Mouse (Mus musculus): ENCODE measurements around the gene Ncoa1.

The Ncoa1 gene

DNA sequence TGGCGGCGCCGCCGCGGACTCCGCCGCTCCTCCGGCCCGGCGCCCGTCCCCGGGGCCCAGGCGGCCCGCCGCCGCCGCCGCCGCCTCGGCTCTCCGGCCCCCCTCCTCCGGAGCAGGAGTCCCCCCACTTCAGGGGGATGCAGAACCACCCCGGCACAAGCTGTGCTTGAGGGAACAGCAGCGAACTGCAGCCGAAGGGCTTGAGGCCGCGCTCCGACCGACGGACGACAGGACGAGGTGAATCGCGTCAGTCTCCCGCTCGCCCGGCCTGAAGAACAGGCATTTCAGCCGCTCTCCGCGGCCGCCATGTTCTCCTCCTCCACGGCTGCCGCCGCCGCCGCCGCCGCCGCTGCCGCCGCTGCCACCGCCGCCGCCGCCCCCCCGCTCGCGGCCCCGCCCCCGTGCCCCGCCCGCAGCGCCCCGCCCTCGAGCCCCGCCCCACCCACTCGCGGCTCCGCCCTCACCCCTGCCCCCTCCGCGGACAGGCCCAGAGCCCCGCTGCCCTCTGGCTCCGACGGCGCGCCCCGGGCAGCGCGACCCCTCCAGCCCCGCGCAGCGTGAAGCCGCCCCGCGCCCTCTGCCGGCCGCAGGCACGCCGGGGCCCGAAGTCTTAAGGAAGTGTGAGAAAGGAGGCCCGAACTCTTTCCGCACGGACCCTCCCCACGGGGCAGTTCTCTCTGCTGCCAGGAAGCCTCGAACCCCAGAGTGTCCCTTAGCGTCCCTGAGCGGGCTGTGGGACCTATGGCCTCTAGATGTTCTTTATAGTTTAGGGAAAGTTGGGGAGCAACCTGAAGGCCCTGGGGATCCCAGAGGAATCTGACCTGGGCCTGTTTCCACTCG is at the start of gene Ncoa1:
Ncoa1 (minus strand) TSS at position 351 of the 840 bp plus-strand sequence.
- DNase-seq (ENCODE audit: low spot score in 2 of 2), result peak; percentile 67 to 74

DNA sequence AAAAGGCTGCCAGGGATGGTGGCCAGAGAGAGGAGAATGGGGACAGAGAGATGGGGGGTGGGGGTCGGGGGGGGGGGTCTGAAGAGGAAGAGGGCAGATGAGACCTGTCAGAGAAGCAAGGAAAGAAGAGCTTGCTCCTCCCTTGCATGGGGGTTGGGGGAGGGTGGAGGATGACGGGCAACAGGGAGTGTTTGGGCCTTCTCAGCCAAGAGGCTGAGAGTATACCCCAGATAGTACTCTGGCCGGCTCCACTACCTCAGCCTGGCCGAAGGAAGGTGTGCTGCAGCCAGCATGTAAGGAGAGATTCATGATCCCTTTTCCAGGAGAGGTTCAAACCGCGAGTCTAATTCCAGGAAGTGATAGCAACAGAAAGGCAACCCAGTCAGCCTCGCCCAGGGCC is 47.6 kb upstream of the Ncoa1 start:
- DNase-seq (ENCODE audit: low spot score in 2 of 2), result no peak

DNA sequence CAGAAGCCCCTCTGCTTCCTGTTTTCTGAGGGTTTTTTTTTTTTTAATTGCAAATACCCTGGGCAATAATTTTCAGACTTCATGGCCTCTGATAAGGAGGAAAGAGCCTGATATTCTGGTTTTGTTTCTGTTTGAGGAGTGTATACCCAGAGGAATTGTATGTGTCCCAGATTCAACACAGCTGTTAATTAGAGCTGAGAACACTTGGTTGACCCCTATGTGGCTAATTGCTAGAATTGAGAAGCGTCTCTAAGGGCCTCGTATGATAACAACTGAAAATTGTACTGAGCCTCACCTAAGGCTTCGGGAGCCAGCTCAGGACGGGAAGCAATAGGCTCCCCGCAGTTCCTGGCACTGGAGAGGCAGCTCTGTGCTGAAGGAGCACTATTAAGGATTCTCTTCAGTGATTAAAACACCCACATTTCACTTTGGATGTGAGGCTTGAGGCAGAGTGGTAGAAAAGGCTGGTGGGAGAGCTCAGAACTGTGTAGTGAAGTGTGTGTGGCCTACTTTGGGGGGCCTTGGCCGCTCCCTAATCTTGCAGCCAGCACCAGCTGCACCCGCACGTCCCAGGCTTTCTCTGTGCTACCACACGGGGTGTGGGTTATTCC is 46.8 kb upstream of the Ncoa1 start:
- no peak for DNase-seq (ENCODE audit: low spot score in 2 of 2)

GRCm38 (mm10) chr12:4523208-4523607 is 46.2 kb upstream of the Ncoa1 start:
- DNase-seq (ENCODE audit: low spot score in 2 of 2), result no peak

GRCm38 (mm10) chr12:4518957-4519356 is 42.0 kb upstream of the Ncoa1 start:
- no peak for DNase-seq (ENCODE audit: low spot score in 2 of 2)

DNA sequence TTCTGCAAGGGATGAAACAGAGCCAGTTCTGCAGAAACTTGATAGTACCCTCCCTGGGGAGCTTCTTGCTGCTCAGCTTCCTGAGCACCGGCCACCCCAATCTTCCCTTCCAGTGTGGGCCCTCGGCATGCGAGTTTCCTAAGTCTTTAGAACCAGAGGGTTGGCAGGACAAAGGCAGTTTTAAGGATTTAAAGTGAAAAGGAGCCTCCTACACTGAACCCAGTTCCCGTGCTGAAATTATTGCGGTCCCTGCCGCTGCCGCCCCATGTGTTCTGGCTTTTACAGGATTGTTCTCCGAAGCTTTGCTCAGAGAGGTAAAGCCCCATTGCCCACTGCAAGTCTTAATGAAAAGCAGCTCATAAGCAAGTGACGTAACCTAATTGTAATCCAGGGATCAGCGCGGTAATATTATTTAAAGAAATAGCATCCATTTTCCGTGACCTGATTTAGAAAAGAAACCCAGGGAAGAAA is 32.6 kb upstream of the Ncoa1 start:
- DNase-seq (ENCODE audit: low spot score in 2 of 2), result no peak

- DNase-seq (ENCODE audit: low spot score in 2 of 2), result no peak
Observed at GRCm38 (mm10) chr12:4508182-4508581, 31.2 kb upstream of the Ncoa1 start.

DNA sequence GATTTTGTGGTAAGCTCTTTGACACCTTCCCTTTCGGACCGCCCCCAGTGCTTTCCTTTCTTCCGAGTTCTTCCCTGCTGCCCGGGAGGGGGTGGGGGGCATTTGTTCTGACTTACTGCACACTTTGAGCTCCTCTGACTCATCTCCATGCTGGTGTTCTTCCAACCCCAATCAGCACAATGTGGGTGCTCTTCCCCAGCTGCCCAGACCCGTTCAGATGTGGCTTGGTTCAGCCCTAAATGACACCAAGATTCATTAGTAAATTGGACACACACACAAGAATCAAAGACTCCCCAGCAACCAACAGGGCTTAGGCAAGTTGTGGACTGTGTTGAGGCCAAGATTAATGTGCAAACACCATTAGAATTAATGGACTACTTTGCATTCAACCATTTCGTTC is 30.5 kb upstream of the Ncoa1 start:
- no peak for DNase-seq (ENCODE audit: low spot score in 2 of 2)

GRCm38 (mm10) chr12:4506810-4507430 is 29.9 kb upstream of the Ncoa1 start:
- DNase-seq (ENCODE audit: low spot score in 2 of 2), result no peak

- no peak for DNase-seq (ENCODE audit: low spot score in 2 of 2)
Observed at GRCm38 (mm10) chr12:4505298-4505697, 28.3 kb upstream of the Ncoa1 start.

DNA sequence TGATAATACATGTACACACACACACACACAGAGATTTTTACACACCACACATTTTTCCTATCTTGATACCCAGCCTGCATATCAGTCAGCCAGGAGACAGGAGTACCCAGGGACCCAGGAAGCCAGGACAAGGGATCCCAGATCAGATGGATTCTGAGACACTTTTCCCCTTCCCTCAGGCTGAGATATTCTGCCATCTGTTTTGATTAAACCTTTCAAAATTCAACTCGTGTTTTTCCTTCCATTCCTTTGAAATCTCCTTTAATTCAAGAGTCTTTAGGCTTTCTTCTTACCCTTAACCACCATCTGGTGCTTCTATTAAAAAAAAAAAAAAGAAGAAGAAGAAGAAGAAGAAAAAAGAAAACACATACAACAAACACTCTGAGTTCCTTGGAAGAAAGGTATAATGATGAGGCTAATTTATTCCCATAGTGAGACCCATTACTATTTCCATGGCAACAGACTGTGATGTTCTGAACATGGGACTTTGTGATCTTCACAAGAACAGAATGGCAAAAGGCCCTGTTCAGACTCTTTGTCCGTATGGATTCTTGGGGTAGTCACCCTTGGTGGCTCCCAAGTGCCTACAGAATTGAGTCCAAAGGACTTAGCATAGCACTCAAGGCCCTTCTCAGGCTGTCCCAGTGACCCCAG is 26.8 kb upstream of the Ncoa1 start:
- no peak for DNase-seq (ENCODE audit: low spot score in 2 of 2)

DNA sequence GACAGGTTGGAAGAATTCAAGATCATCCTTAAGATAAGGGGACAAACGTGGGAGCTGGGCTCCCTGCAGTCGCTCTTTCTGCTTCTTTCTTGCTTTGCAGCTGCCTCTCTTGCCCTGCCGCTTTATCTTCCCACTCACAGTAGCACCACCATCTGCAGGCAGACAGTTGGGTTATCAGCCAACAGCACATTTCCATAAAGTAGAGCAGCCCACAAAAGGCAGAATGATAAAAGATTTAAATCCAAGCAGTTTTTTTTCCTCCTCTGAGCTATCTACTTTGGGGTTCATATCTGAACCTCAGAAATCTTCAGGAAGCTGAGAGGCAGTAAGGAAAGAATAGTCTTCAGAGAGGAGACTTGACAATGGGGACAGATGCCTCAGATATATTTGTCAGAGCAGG is 24.9 kb upstream of the Ncoa1 start:
- DNase-seq (ENCODE audit: low spot score in 2 of 2), result no peak

GRCm38 (mm10) chr12:4500516-4500915 is 23.5 kb upstream of the Ncoa1 start:
- DNase-seq (ENCODE audit: low spot score in 2 of 2), result no peak

DNA sequence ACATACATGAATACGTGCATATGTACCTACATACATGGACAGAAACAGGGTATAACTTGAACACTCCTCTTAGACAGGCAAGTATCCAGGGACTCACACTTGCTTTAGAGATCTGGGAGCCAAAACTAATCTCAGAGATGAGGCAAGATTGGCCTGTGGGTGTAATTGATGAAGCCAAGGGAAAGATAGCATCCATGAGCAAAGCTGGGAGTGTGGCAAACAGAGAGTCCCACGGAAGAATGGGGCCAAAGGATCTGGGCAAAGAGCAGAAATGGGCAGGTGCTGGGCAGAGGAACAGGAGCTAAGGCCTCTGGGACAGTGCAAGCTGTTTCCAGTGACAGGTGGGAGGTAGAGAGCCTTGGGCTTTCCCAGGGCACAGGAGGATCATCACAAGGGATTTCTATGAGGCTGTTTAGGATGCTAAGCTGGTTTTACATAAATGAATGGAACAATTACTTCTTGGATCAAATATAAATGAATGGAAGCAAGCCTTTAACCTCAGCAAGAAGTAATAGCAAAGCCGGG is 22.7 kb upstream of the Ncoa1 start:
- no peak for DNase-seq (ENCODE audit: low spot score in 2 of 2)

DNA sequence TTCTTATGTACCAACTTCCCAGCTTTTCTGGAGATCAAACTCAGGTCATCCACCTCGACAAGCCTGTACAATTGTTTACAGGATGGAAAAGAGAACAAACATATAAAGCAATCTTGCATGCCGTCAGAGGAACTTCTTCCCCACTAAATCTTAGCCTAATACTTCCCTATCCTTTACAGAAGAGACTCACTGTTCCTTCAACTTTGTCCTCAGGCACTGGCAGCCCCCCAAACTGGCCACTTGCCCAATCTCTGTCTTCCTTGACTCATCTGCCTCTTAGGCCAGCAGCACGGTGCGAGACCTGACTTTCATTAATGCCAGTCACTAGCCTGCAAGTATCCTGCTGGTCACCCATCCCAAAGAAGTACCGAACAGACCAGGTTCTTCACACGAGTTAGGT is 11.4 kb upstream of the Ncoa1 start:
- DNase-seq (ENCODE audit: low spot score in 2 of 2), result no peak

DNA sequence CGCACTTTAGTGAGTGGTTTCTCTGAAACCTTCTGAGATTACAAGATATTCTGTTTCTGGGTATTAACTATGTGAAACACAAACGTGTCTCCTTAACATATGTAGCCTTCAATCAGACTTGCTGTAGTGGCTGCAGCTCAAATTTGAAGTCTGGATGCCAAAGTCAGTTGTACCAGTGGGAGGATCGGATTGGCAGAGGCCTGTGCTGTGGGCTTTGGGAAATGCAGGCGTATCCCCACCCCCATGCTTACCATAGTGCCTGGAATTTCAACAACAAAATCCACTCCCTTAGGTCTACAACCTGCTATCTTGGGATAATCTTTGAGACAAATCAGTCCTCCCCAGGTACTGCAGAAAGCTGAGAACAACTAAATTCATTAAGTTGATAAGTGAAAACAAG is 6.4 kb upstream of the Ncoa1 start:
- DNase-seq (ENCODE audit: low spot score in 2 of 2), result no peak

GRCm38 (mm10) chr12:4481687-4482086 is 4.7 kb upstream of the Ncoa1 start:
- no peak for DNase-seq (ENCODE audit: low spot score in 2 of 2)

DNA sequence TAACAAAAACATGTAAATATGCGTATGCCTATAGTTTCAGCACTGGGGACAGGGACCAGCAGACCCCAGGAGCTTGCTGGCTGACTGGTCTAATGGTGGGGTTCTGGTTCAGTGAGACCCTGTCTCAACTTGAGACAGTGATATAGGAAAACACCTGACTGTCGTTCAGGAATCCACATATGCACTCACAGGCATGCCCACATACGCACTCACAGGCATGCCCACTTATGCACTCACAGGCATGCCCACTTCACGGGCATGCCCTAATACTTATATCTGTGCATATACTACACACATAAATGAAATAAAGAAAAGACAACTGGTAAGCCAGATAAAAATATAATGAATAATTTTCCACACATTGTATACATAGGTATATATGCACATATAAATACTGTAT is 3.3 kb upstream of the Ncoa1 start:
- DNase-seq (ENCODE audit: low spot score in 2 of 2), result no peak

DNA sequence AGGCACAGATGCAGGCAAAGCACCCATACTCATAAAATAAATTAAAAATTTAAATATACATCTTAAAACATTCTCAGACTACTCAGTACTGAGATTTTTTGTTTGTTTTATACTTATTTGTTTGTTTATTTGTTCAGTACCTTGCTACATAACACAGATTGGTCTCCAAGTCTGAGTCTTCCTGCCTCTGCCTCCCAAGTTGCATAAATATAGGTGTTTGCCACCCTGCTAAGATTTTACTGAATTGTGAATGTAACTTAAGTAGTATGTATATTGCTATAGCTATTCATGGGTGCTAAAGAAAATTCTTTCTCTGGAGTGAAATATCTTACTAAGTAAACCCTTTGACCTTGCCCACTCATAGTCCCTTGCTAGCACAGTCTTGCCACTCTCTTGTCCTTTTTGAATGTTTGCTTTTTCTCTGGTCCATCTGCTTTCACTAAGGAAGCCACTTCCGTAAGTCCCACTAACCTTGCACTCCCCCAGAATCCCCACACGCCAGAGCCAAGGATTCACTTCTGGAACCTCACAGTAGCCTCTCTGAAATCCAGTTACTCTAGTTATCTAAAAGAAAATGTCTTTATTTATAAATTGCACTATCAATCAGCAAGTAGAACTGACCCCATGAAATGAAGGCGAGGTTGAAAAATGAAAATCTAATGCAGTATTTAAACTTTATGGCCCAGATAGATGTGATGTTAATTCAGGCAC is 2.3 kb upstream of the Ncoa1 start:
- DNase-seq (ENCODE audit: low spot score in 2 of 2), result no peak

DNA sequence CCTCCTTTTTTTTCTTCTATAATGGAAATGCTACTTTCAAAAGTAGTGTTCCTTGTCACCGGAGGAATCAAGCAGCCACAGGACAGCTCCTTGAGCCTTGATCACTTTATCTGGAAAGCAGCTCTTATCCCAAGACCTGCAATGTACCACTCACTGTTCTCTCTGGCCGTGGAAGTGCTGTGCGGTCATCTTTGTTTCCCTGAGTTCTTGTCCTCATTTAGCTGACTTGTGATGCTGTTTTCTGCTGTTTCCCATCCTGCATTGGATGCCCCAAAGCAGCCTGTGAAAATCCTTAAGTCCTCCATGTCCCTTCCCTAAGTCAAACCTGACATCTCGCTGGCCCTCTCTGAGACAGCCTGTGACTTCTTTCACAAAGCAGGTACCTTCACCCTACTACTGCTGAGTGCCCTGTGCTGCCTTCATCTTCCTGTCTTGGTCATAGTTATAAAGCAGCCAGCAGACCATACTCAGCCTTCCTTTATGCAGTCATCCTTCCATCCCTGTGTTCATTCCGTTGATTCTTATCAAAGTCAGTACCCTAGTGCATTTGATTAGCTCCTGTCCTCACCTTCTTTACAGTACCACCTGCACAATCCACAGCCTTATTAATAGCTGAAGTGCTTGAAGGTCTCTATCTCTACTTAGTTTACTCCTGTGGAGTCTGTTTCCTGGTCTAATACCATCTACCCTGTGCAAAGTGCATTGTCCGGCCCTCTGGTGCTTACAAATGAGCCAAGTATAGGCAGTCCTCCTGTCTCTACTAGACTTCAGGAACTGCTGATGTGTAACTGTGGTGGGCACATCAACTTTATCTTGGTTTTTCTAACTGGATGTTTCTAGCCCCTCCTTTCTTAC is 1.2 kb upstream of the Ncoa1 start:
- no peak for DNase-seq (ENCODE audit: low spot score in 2 of 2)
